Mouse (Mus musculus) neural tube, embryonic 14.5 days (tissue): ENCODE data around the gene Ofcc1. TPM values are rescaled to one million over a fixed set of nuclear protein-coding genes. Genes with fewer than 3 reads are reported as not detected.

Source experiments
- ATAC-seq: fragments of 200-750 bp; cut with Nextera tagmentation; 2 replicates; pipeline ENCODE4 v1.8.0; 2017; ENCODE audit warnings: low read depth, mild to moderate bottlenecking, moderate TSS enrichment, moderate library complexity
- H3K27ac ChIP-seq: fragments of 300-500 bp; sonication (generic); 2 replicates; pipeline ENCODE4 v1.5.1; 2014; ENCODE audit warnings: low read depth, mild to moderate bottlenecking, control low read depth, low read length, moderate library complexity, mixed read lengths
- H3K27me3 ChIP-seq: fragments of 300-500 bp; sonication (generic); 2 replicates; pipeline ENCODE4 v1.6.1; 2014; ENCODE audit warnings: low read length; ENCODE audit not compliant: control insufficient read depth, insufficient read depth
- H3K36me3 ChIP-seq: fragments of 300-500 bp; sonication (generic); 2 replicates; pipeline ENCODE4 v1.6.1; 2014; ENCODE audit warnings: low read length, mixed read lengths; ENCODE audit not compliant: control insufficient read depth, insufficient read depth
- H3K4me1 ChIP-seq: fragments of 300-500 bp; sonication (generic); 2 replicates; pipeline ENCODE4 v1.6.1; 2014; ENCODE audit warnings: low read length; ENCODE audit not compliant: control insufficient read depth, insufficient read depth
- H3K4me2 ChIP-seq: fragments of 300-500 bp; sonication (generic); 2 replicates; pipeline ENCODE4 v1.6.1; 2014; ENCODE audit warnings: mild to moderate bottlenecking, low read depth, low read length, control low read depth
- H3K4me3 ChIP-seq: fragments of 300-500 bp; sonication (generic); 2 replicates; pipeline ENCODE4 v1.5.1; 2014; ENCODE audit warnings: low read depth, low read length, control low read depth, mixed read lengths
- H3K9ac ChIP-seq: fragments of 300-500 bp; sonication (generic); replicated peaks from 2 replicates; pipeline ENCODE4 v1.6.1; 2014; ENCODE audit warnings: low read depth, mild to moderate bottlenecking, control low read depth, low read length, mixed read lengths
- H3K9me3 ChIP-seq: fragments of 300-500 bp; sonication (generic); 2 replicates; pipeline ENCODE4 v1.6.1; 2016; ENCODE audit warnings: low read length; ENCODE audit not compliant: control insufficient read depth
- WGBS: fragments of 180-500 bp; shearing (Covaris S2); extraction: QIAGEN DNeasy Blood & Tissue Kit; methylation state at CpG from one replicate; pipeline ENCODE4 v1.1.7; 2014; 5-methylcytosine and 5-hydroxymethylcytosine counted together
- polyA plus RNA-seq: library from polyadenylated mRNA; unstranded; fragments of >200 nt; fragmentation: Nextera tagmentation; extraction: Ambion mirVana; gene quantifications from 2 replicates; pipeline ENCODE4 v1.2.1, GENCODE M21; 2014

The Ofcc1 gene
- polyA plus RNA-seq, 1 experiment from 2014 or later = 0.16 TPM

DNA sequence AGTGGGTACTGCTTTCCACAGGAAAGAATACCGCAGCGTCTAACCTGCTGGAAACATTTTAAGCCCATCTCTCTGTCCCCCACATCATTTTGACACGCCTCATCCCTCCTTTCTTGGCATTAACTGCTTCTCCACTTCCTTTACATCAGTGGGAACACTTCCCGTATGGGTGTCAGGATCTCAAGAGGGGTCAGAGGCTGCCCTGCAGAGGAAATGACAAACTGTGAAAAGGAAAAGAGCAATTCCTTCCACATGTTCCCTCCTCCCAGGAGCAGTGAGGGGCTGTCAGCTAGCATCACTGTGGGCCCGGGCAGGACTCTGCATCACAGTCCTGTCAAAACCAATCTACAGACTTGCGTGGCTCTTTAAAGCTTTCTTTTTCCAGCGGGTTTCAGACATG, 193.4 kb downstream of the Ofcc1 start:
- Histone ChIP-seq H3K27me3 (no peaks in the 10 kb centered on the region), H3K36me3 (no peaks in the 10 kb centered on the region), H3K9me3 (no peaks in the 10 kb centered on the region), H3K9ac (no peak overlapping the region), H3K4me2 (no peak overlapping the region), H3K4me1 (no peaks in the 10 kb centered on the region), H3K4me3 (no peak overlapping the region), H3K27ac (no peak overlapping the region)
- 79% methylated on average over 7 of the region's 7 CpGs for WGBS
- ATAC-seq = no peak

- no peak for ATAC-seq
- H3K27ac ChIP-seq = no peak overlapping the region
- H3K4me2 ChIP-seq = no peak overlapping the region
- no peak overlapping the region for H3K9ac ChIP-seq
- H3K4me3 ChIP-seq = no peak overlapping the region
- H3K9me3 ChIP-seq = no peaks in the 10 kb centered on the region
- WGBS = 63% methylated on average over 3 of the region's 3 CpGs
- no peaks in the 10 kb centered on the region for H3K27me3 ChIP-seq
- no peaks in the 10 kb centered on the region for H3K4me1 ChIP-seq
- no peaks in the 10 kb centered on the region for H3K36me3 ChIP-seq
Measured at GRCm38 (mm10) chr13:40155466-40155865, 205.8 kb downstream of the Ofcc1 start.

GRCm38 (mm10) chr13:40139906-40140305, 221.3 kb downstream of the Ofcc1 start:
- Histone ChIP-seq H3K9me3 (no peaks in the 10 kb centered on the region), H3K27me3 (no peaks in the 10 kb centered on the region), H3K4me1 (no peaks in the 10 kb centered on the region), H3K27ac (no peak overlapping the region), H3K36me3 (no peaks in the 10 kb centered on the region), H3K9ac (no peak overlapping the region), H3K4me2 (no peak overlapping the region), H3K4me3 (no peak overlapping the region)
- WGBS = 91% methylated on average over 4 of the region's 4 CpGs
- no peak for ATAC-seq

GRCm38 (mm10) chr13:40136096-40136495, 225.2 kb downstream of the Ofcc1 start:
- no peak for ATAC-seq
- 47% methylated on average over 3 of the region's 3 CpGs for WGBS
- H3K27ac ChIP-seq = no peak overlapping the region
- no peak overlapping the region for H3K4me3 ChIP-seq
- no peaks in the 10 kb centered on the region for H3K36me3 ChIP-seq
- H3K9me3 ChIP-seq = no peaks in the 10 kb centered on the region
- no peaks in the 10 kb centered on the region for H3K27me3 ChIP-seq
- no peak overlapping the region for H3K4me2 ChIP-seq
- no peaks in the 10 kb centered on the region for H3K4me1 ChIP-seq
- H3K9ac ChIP-seq = no peak overlapping the region

DNA sequence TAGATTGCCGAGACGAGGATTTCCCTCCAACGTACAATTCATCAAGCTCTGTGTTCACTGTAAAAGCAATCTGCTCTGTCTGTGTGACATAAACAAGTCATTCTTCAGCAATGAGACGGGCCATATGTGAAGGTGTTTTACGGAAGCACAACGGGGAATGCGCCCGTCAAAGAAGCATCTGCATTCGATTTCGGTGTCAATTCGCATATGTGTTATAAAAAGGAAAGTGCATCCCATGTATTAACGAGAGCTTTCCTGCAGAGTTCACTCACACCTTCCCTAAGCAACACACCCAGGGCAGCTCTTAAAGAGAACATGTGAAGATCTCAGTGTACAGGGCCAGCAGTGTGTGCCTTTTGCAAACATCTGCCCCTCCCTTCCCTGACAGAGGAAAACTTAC, 225.6 kb downstream of the Ofcc1 start:
- no peak overlapping the region for H3K4me3 ChIP-seq
- no peaks in the 10 kb centered on the region for H3K9me3 ChIP-seq
- no peaks in the 10 kb centered on the region for H3K27me3 ChIP-seq
- no peaks in the 10 kb centered on the region for H3K36me3 ChIP-seq
- H3K9ac ChIP-seq = no peak overlapping the region
- H3K4me1 ChIP-seq = no peaks in the 10 kb centered on the region
- no peak overlapping the region for H3K27ac ChIP-seq
- 62% methylated on average over 12 of the region's 12 CpGs for WGBS
- no peak overlapping the region for H3K4me2 ChIP-seq
- no peak for ATAC-seq

GRCm38 (mm10) chr13:40123868-40124267, 237.4 kb downstream of the Ofcc1 start:
- H3K9ac ChIP-seq = no peak overlapping the region
- H3K9me3 ChIP-seq = no peaks in the 10 kb centered on the region
- no peak overlapping the region for H3K4me3 ChIP-seq
- no peaks in the 10 kb centered on the region for H3K27me3 ChIP-seq
- no peaks in the 10 kb centered on the region for H3K36me3 ChIP-seq
- H3K4me2 ChIP-seq = no peak overlapping the region
- WGBS = 93% methylated on average over 2 of the region's 2 CpGs
- H3K4me1 ChIP-seq = no peaks in the 10 kb centered on the region
- ATAC-seq = no peak
- no peak overlapping the region for H3K27ac ChIP-seq

DNA sequence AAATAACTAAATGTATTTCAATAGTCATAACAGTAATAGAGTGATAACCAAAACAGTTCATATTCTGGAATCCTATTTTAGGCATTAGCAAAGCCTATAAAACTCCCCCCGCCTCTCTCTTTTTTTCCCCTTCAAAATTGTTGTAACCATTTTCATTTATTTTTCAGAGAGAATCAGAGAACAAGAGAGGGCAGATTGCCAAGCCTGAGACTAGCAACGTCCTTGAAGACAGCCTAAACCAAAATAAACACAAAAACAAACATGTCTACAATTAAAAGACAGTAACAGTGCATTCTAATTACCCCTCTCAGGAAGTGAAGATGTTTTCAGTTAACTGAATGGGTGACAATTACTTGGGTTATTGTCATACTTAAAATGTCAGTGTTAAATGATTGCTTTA, 248.9 kb downstream of the Ofcc1 start:
- WGBS = 46% methylated on average over 2 of the region's 2 CpGs

GRCm38 (mm10) chr13:40076236-40076635, 285.0 kb downstream of the Ofcc1 start:
- no peak for ATAC-seq
- no peaks in the 10 kb centered on the region for H3K36me3 ChIP-seq
- no peak overlapping the region for H3K4me3 ChIP-seq
- no peaks in the 10 kb centered on the region for H3K4me1 ChIP-seq
- no peak overlapping the region for H3K9ac ChIP-seq
- no peak overlapping the region for H3K27ac ChIP-seq
- 92% methylated on average over 4 of the region's 4 CpGs for WGBS
- H3K4me2 ChIP-seq = no peak overlapping the region
- H3K27me3 ChIP-seq = no peaks in the 10 kb centered on the region
- H3K9me3 ChIP-seq = no peaks in the 10 kb centered on the region

More for the DNA sequence above, 248.9 kb downstream of the Ofcc1 start:
- H3K27ac ChIP-seq = no peak overlapping the region
- ATAC-seq = no peak
- no peak overlapping the region for H3K4me3 ChIP-seq
- no peak overlapping the region for H3K9ac ChIP-seq
- H3K36me3 ChIP-seq = no peaks in the 10 kb centered on the region
- H3K27me3 ChIP-seq = no peaks in the 10 kb centered on the region
- no peak overlapping the region for H3K4me2 ChIP-seq
- H3K4me1 ChIP-seq = no peaks in the 10 kb centered on the region
- no peaks in the 10 kb centered on the region for H3K9me3 ChIP-seq

GRCm38 (mm10) chr13:40074850-40075416, 286.3 kb downstream of the Ofcc1 start:
- whole genome bisulfite sequencing = 50% methylated on average over 3 of the region's 3 CpGs
- H3K27me3 ChIP-seq = no peaks in the 10 kb centered on the region
- no peak overlapping the region for H3K4me3 ChIP-seq
- H3K9ac ChIP-seq = no peak overlapping the region
- no peak overlapping the region for H3K4me2 ChIP-seq
- H3K36me3 ChIP-seq = no peaks in the 10 kb centered on the region
- H3K4me1 ChIP-seq = no peaks in the 10 kb centered on the region
- ATAC-seq = no peak
- no peak overlapping the region for H3K27ac ChIP-seq
- H3K9me3 ChIP-seq = no peaks in the 10 kb centered on the region
